Mouse (Mus musculus): ENCODE data around the gene Syde2. TPM values are rescaled to one million over a fixed set of nuclear protein-coding genes. Genes with fewer than 3 reads are reported as not detected.
A peak's percentile ranks its signal among the peaks of the same experiment; 100 is the strongest.

Syde2 gene
- polyA plus RNA-seq, 1 experiment from 2014 or later: 0.31 TPM

DNA sequence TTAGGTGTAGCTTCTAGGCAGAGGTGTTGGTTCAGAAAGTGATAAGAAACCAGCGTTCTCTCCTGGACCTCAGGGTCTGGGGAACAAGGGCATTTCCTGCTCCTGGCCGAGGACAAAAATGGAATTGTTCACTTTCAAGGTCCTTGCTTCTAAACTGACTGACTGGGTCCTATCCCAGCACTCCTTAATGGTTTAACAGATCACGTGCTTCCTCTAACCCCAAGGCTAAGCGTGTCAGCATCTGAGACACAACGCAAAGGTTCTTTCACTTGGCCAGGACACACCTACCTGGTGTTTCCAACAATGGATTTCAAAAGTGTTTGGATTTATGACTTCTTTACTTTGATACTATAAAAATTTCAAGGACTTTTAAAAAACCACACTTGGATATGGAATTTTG, 62.3 kb downstream of the Syde2 start:
- Histone ChIP-seq H3K4me1 (replicated peaks) (peaks cover 27% of the 10 kb centered on the region), H3K36me3 (no peaks in the 10 kb centered on the region), H3K27ac (no peak overlapping the region), H3K27me3 (peaks cover 12% of the 10 kb centered on the region; the same call in 1 of the 2 replicates), H3K9ac (no peak overlapping the region), H3K9me3 (no peaks in the 10 kb centered on the region), H3K4me2 (no peak overlapping the region), H3K4me3 (no peak overlapping the region)
- WGBS: 89% methylated on average over 5 of the region's 5 CpGs
- no peak for ATAC-seq (ENCODE audit: low FRiP score)

DNA sequence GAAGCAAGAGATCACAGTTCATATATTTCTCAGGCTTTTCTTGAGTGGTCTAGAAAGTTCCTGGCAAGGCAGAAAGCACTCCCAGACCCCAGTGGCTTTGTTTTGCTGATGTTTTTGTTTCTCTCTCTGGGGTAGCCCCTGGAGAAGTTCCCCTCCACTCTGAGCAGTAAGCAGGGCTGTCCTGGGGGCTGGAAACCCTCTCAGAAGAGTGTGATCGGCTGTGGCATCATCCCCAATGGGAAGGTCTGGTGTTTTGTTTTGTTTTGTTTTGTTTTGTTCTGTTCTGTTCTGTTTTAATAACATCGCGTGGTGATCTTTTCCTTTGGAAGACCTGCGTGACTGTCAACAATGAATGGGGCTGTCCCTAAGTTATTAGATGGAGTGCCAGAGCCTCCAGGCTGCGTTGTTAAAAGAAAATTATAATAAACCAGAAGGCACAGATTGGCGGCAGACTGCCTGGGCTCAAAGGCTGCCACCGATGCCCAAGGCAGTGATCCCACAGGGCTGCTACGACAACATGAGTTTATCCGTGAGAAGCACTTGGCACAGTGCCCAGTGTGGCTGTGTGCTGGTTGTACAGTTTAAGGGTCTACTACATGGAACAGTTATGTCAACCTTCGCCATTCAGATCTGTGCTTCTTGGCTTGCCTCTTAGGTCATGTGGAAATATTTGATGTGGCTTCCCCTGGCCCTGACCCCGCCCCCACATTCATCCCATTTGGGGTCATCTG, 63.8 kb downstream of the Syde2 start:
- H3K4me2 ChIP-seq: 0 out of 2 replicates have a peak overlapping the region, but pooled peaks have one; percentile 13
- ATAC-seq (ENCODE audit: low FRiP score): peak; percentile 89
- 29% methylated on average over 11 of the region's 11 CpGs for WGBS
- H3K9ac ChIP-seq: no peak overlapping the region
- H3K4me1 ChIP-seq (replicated peaks): peaks cover 27% of the 10 kb centered on the region
- peaks cover 12% of the 10 kb centered on the region; the same call in 1 of the 2 replicates for H3K27me3 ChIP-seq
- H3K4me3 ChIP-seq: no peak overlapping the region
- H3K36me3 ChIP-seq: no peaks in the 10 kb centered on the region
- no peaks in the 10 kb centered on the region for H3K9me3 ChIP-seq
- peak overlapping the region; percentile 32; the same call in 1 of the 2 replicates for H3K27ac ChIP-seq

DNA sequence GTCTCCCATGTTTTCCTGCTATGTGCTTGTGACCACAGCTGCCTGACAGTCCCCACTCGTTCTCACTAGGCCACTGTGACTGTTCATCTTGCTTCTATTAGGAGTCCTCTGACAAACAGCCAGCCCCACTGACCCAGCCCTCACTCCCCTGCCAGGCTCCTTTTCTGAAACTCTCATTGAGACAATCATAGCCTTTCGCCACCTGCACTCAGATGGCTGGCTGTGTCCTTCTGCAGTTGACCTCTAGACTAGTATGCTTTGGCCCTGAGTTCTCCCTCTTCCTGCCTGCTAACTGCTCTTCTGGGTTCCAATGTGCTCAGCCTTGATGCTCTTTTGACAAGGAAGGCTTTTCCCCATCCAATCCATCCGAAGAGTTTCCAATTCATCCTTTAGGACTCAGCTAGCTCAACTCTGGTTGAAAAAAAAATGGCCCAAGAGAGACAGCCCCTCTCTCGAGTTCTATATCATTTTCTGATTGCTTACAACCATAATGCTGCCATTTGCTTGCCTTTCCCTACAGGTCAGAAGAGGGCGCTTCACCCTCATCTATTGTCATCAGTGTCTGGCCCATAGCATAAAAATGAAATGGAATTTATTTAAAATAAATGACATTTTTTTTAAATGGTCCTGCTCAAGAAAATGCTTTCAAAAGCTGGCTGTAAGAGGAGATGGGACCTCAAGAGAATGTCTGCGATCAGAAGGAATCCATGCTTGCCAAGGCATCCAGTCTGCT, 65.6 kb downstream of the Syde2 start:
- peaks cover 7% of the 10 kb centered on the region; the same call in 1 of the 2 replicates for H3K27me3 ChIP-seq
- 71% methylated on average over 6 of the region's 6 CpGs for WGBS

DNA sequence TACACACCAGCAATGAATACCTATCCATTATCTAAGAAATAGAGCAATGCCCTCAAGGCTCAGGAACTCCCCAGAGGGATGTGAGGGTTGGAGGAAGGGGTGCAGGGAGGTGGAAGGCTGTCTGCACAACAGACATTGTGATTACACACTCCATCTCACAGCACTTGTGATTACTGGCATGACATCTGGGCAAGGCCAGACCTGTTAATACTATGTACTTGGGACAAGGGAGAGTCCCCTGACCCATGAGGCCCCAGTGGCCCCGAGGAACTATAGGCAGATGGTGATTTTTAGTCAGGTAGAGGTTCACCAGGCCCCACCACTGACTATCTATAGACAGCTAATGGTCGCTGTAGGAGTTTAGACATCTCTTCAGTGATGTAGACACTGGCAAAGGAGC, 66.2 kb downstream of the Syde2 start:
- Histone ChIP-seq H3K9me3 (no peaks in the 10 kb centered on the region), H3K27ac (no peak overlapping the region), H3K36me3 (no peaks in the 10 kb centered on the region), H3K9ac (no peak overlapping the region), H3K27me3 (peaks cover 2% of the 10 kb centered on the region; the same call in 1 of the 2 replicates), H3K4me1 (replicated peaks) (peaks cover 23% of the 10 kb centered on the region), H3K4me3 (no peak overlapping the region), H3K4me2 (no peak overlapping the region)
- no peak for ATAC-seq (ENCODE audit: low FRiP score)
- WGBS: 83% methylated on average over 2 of the region's 2 CpGs

More for the DNA sequence above, 65.6 kb downstream of the Syde2 start:
- no peak for ATAC-seq (ENCODE audit: low FRiP score)
- H3K36me3 ChIP-seq: no peaks in the 10 kb centered on the region
- no peak overlapping the region for H3K9ac ChIP-seq
- no peak overlapping the region for H3K27ac ChIP-seq
- no peak overlapping the region for H3K4me3 ChIP-seq
- H3K9me3 ChIP-seq: no peaks in the 10 kb centered on the region
- H3K4me2 ChIP-seq: no peak overlapping the region
- peaks cover 23% of the 10 kb centered on the region for H3K4me1 ChIP-seq (replicated peaks)

DNA sequence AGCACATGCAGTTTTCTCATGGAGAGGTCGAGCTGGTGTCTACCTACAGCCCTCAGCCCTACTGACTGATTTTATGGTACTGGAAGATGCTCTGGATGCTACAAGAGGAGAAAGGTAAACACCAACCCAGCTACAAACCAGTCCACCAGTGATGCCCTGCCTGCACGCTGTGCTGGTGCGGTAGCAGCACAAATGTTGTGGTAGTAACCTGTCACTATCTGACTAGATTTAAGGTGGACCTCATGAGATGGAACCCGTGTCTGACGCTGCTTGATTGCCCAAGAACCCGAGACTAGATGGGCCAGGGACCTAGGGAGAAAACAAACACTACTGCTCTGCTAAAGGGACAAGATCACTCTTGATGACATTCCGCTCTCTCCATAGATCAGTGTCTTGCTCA, 69.5 kb downstream of the Syde2 start:
- H3K9ac ChIP-seq: no peak overlapping the region
- ATAC-seq (ENCODE audit: low FRiP score): no peak
- H3K4me2 ChIP-seq: no peak overlapping the region
- no peak overlapping the region for H3K4me3 ChIP-seq
- no peaks in the 10 kb centered on the region for H3K27me3 ChIP-seq
- H3K9me3 ChIP-seq: no peaks in the 10 kb centered on the region
- H3K36me3 ChIP-seq: no peaks in the 10 kb centered on the region
- no peak overlapping the region for H3K27ac ChIP-seq
- WGBS: 84% methylated on average over 7 of the region's 7 CpGs
- peaks cover 8% of the 10 kb centered on the region; the same call in 1 of the 2 replicates for H3K4me1 ChIP-seq (replicated peaks)

DNA sequence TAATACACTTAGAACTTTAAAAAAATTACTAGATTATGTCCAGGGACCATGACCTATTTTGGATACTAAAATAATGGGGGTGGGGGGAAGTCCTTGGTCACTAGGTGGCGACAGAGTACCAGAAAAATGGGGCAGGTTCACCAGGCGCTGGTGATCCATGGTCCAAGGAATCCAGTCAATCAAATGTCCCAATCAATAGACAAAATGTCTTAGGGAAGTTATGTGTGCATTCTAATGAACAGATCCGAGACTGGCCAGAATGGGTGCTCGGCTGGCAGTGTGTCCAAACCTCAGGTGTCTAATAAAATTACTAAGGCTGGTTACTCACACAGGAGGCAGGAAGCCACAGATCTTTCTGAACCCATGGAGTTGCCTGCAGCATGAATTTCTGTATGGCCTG, 70.6 kb downstream of the Syde2 start:
- Histone ChIP-seq H3K4me3 (no peak overlapping the region), H3K27ac (no peak overlapping the region), H3K4me2 (no peak overlapping the region), H3K27me3 (no peaks in the 10 kb centered on the region), H3K9ac (no peak overlapping the region), H3K36me3 (no peaks in the 10 kb centered on the region), H3K9me3 (no peaks in the 10 kb centered on the region), H3K4me1 (replicated peaks) (peaks cover under 1% of the 10 kb centered on the region; the same call in 1 of the 2 replicates)
- 0 out of 2 replicates have a peak, but pooled peaks have one; percentile 63 for ATAC-seq (ENCODE audit: low FRiP score)
- 11% methylated on average over 4 of the region's 4 CpGs for WGBS

DNA sequence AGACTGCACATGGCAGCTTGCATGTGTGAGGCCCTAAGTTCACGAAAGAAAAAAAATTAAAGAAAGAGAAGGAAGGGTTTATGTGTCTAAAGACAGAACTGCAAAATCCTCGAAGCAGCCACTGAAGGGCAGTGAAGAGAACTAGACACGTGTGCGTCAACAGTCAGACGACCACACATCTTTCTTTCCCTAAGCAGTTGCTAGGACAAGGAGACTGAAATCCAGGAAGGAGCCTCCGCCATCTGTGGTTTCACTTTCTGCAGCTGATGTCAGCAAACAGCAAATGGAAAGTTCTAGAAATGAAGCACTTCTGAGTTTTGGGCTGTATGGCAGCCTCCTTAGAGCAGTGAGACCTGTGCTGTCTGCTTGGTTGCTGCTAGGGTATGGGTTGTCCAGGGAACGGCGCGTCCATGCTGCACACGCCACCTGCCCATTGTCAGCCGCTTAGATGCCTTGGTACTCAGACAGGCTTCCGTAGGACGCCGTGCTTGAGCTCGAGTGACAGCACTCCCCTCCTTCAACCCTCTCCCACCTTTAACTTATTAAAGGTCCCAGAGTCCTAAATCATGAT, 71.8 kb downstream of the Syde2 start:
- H3K4me1 ChIP-seq (replicated peaks): no peaks in the 10 kb centered on the region
- H3K36me3 ChIP-seq: no peaks in the 10 kb centered on the region
- no peak overlapping the region for H3K4me2 ChIP-seq
- H3K9me3 ChIP-seq: no peaks in the 10 kb centered on the region
- H3K9ac ChIP-seq: no peak overlapping the region
- H3K27me3 ChIP-seq: no peaks in the 10 kb centered on the region
- no peak overlapping the region for H3K27ac ChIP-seq
- ATAC-seq (ENCODE audit: low FRiP score): no peak
- 84% methylated on average over 15 of the region's 15 CpGs for WGBS
- no peak overlapping the region for H3K4me3 ChIP-seq

DNA sequence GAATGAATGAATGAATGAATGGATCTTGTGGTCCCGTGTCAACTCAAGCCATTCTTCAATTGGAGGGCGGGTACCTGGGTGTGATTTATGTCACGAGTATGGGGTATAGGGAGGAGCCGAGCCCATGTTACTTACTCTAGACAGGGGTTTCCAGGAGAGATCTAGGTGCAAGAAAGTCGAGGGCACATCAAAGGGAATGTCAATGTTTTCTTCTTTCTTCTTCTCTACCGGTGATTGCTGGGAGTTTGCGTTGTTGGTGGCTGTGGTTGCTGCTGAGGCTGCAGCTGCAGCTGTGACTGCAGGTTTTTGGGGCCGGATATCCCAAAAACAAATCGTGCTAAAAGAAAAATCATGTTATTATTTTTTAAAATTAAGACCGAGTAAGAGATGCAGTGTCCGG, 75.5 kb downstream of the Syde2 start:
- Histone ChIP-seq H3K4me2 (no peak overlapping the region), H3K27me3 (no peaks in the 10 kb centered on the region), H3K9me3 (no peaks in the 10 kb centered on the region), H3K36me3 (no peaks in the 10 kb centered on the region), H3K4me1 (replicated peaks) (no peaks in the 10 kb centered on the region), H3K4me3 (no peak overlapping the region), H3K9ac (no peak overlapping the region), H3K27ac (no peak overlapping the region)
- WGBS: 88% methylated on average over 11 of the region's 11 CpGs
- ATAC-seq (ENCODE audit: low FRiP score): no peak

DNA sequence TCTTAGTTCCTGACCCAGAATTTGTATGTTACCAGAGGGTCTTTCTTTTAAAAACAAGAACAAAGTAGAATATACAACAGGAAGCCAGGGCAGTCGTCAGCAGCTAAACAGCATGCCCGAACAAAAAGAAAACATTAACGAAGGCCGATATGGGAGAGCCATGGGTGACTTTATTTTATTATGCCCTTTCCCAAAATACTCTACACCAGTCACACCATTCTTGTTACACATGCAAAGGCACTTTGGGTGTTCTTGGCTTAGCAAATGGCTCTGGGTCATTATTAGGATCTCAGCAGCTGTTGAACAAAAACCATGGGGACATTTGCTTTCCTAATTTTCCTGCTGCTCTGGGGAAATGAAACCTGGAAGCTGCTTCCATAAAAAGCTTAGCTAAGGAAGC, 81.6 kb downstream of the Syde2 start:
- H3K27me3 ChIP-seq: no peaks in the 10 kb centered on the region

More for the DNA sequence above, 81.6 kb downstream of the Syde2 start:
- H3K4me3 ChIP-seq: no peak overlapping the region
- no peak overlapping the region for H3K9ac ChIP-seq
- H3K4me2 ChIP-seq: no peak overlapping the region
- WGBS: 85% methylated on average over 4 of the region's 4 CpGs
- H3K36me3 ChIP-seq: no peaks in the 10 kb centered on the region
- no peak overlapping the region for H3K27ac ChIP-seq
- ATAC-seq (ENCODE audit: low FRiP score): no peak
- H3K9me3 ChIP-seq: no peaks in the 10 kb centered on the region
- H3K4me1 ChIP-seq (replicated peaks): no peaks in the 10 kb centered on the region

Other genes starting within 250 kb of the Syde2 start
- 70.1 and 75.7 TPM in 2 replicates for gene Ddah1, start 229.2 kb upstream of the Syde2 start, polyA plus RNA-seq (2015; fragmentation: Nextera tagmentation; extraction: Ambion mirVana)
- 38.4 and 40.9 TPM in 2 replicates for gene Bcl10, start 65.1 kb upstream of the Syde2 start, polyA plus RNA-seq (2015; fragmentation: Nextera tagmentation; extraction: Ambion mirVana)
- gene 2410004B18Rik, start 49.9 kb upstream of the Syde2 start, polyA plus RNA-seq (2015; fragmentation: Nextera tagmentation; extraction: Ambion mirVana): 73.2 and 74.1 TPM in 2 replicates
- 1.7 and 2.0 TPM in 2 replicates for gene Wdr63, start 120.3 kb downstream of the Syde2 start, polyA plus RNA-seq (2015; fragmentation: Nextera tagmentation; extraction: Ambion mirVana)
- 0.53 and 0.66 TPM in 2 replicates for gene Mcoln3, start 129.6 kb downstream of the Syde2 start, polyA plus RNA-seq (2015; fragmentation: Nextera tagmentation; extraction: Ambion mirVana)
- 0.27 and 0.47 TPM in 2 replicates for gene Mcoln2, start 162.0 kb downstream of the Syde2 start, polyA plus RNA-seq (2015; fragmentation: Nextera tagmentation; extraction: Ambion mirVana)
- gene Lpar3, start 233.1 kb downstream of the Syde2 start, polyA plus RNA-seq (2015; fragmentation: Nextera tagmentation; extraction: Ambion mirVana): 0.78 and 0.93 TPM in 2 replicates

Measured in hindbrain, embryonic 13.5 days (tissue).